19 mouse cellular contexts compared by ENCODE assay signal in the genomic region with DNA sequence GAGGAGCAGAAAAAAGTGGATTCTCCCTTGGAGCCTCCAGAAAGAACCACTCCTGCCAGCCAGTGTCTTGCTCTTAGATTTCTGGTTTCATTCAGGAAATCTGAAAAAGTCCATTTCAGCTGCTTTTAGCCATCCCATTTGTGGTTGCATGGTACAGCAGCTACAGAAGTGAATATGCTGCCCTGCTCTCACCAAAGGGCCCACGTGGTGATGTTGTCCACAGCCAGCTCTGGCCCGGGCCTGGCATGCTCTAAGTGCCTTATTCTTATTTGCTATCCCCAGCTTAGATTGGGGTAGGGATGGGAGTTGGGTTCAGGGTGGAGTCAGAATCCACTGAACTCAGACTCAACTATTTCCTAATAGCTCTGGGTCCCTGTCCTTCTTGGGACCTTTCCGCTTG. TPM values are rescaled to one million over a fixed set of nuclear protein-coding genes. Genes with fewer than 3 reads are reported as not detected.
DNase-seq lines count a peak whose midpoint lies in the region; ATAC-seq and TF ChIP-seq lines count a peak whose summit lies in the region.
"Had no signal": no experiment of that assay in that cellular context is flagged by ENCODE, and none has a peak within 500 bp of the region (broad histone marks: within the 10 kb centered on the region; RNA-seq: fewer than 3 reads in every experiment).

No protein-coding gene starts in this region.

- no peak overlapping the region for H3K4me2 ChIP-seq in embryonic facial prominence, embryonic 15.5 days (replicated peaks)
- H3K4me2 ChIP-seq in kidney, embryonic 16.5 days (replicated peaks; ENCODE audit: low read depth, low read length): no peak overlapping the region
- H3K4me2 ChIP-seq: embryonic facial prominence, embryonic 13.5 days; forebrain, embryonic 15.5 days; heart, embryonic 15.5 days; midbrain, embryonic 11.5 days; neural tube, embryonic 13.5 days had no signal

- H3K4me1 ChIP-seq in embryonic facial prominence, embryonic 15.5 days: peaks cover 24% of the 10 kb centered on the region
- peaks cover 23% of the 10 kb centered on the region for H3K4me1 ChIP-seq in embryonic facial prominence, embryonic 10.5 days
- peaks cover 23% of the 10 kb centered on the region for H3K4me1 ChIP-seq in kidney, embryonic 16.5 days (ENCODE audit: insufficient read depth, low read length)
- peaks cover 21% of the 10 kb centered on the region for H3K4me1 ChIP-seq in cortical plate, adult 2 months (ENCODE audit: control insufficient read depth, insufficient read depth, low read length)

- H3K4me3 ChIP-seq in embryonic facial prominence, embryonic 15.5 days (replicated peaks): no peak overlapping the region
- H3K4me3 ChIP-seq in embryonic facial prominence, embryonic 10.5 days: no peak overlapping the region
- H3K4me3 ChIP-seq in kidney, embryonic 16.5 days (ENCODE audit: low read length): no peak overlapping the region
- H3K4me3 ChIP-seq in cortical plate, adult 2 months (ENCODE audit: insufficient read depth, low read length): no peak overlapping the region
- H3K4me3 ChIP-seq: embryonic facial prominence, embryonic 13.5 days; forebrain, embryonic 15.5 days; heart, embryonic 15.5 days; neural tube, embryonic 13.5 days had no signal

- H3K27me3 ChIP-seq in embryonic facial prominence, embryonic 15.5 days: no peaks in the 10 kb centered on the region
- no peaks in the 10 kb centered on the region for H3K27me3 ChIP-seq in embryonic facial prominence, embryonic 10.5 days (replicated peaks; ENCODE audit: low read depth, poor library complexity, severe bottlenecking)
- no peaks in the 10 kb centered on the region for H3K27me3 ChIP-seq in kidney, embryonic 16.5 days (ENCODE audit: insufficient read depth, low read length)
- H3K27me3 ChIP-seq: embryonic facial prominence, embryonic 13.5 days; forebrain, embryonic 15.5 days; heart, embryonic 15.5 days; neural tube, embryonic 13.5 days had no signal

- H3K36me3 ChIP-seq in embryonic facial prominence, embryonic 15.5 days: peaks cover 6% of the 10 kb centered on the region
- peaks cover 14% of the 10 kb centered on the region for H3K36me3 ChIP-seq in embryonic facial prominence, embryonic 10.5 days (replicated peaks)
- peaks cover 9% of the 10 kb centered on the region for H3K36me3 ChIP-seq in kidney, embryonic 16.5 days (ENCODE audit: insufficient read depth, low read length)

- no peak for ATAC-seq in embryonic facial prominence, embryonic 15.5 days (ENCODE audit: insufficient number of reproducible peaks, low FRiP score, low TSS enrichment, low read depth)
- ATAC-seq in kidney, embryonic 16.5 days (ENCODE audit: low FRiP score, low TSS enrichment): no peak
- ATAC-seq: forebrain, embryonic 15.5 days had no signal

- WGBS in embryonic facial prominence, embryonic 15.5 days: 87% methylated on average over 3 of the region's 3 CpGs
- 90% methylated on average over 3 of the region's 3 CpGs for WGBS in embryonic facial prominence, embryonic 10.5 days
- 94% methylated on average over 3 of the region's 3 CpGs for WGBS in kidney, embryonic 16.5 days

- TF ChIP-seq CTCF in cortical plate, adult 2 months (IDR thresholded peaks at IDR 0.05; ENCODE audit: extremely low read depth, insufficient read depth, low read length): no peak

- no peaks in the 10 kb centered on the region for H3K9me3 ChIP-seq in embryonic facial prominence, embryonic 15.5 days (replicated peaks)
- H3K9me3 ChIP-seq in embryonic facial prominence, embryonic 10.5 days: no peaks in the 10 kb centered on the region
- H3K9me3 ChIP-seq in kidney, embryonic 16.5 days (ENCODE audit: low read length): no peaks in the 10 kb centered on the region
- H3K9me3 ChIP-seq: embryonic facial prominence, embryonic 13.5 days; forebrain, embryonic 15.5 days; heart, embryonic 15.5 days; neural tube, embryonic 13.5 days had no signal

- DNase-seq in embryonic facial prominence, embryonic 10.5 days (ENCODE audit: low spot score): no peak
- peak; percentile 31 for DNase-seq in kidney, adult 9 months
- peak; percentile 53 for DNase-seq in lung, postnatal 36 days
- DNase-seq in lung, postnatal 10 days: no peak
- DNase-seq in frontal cortex, postnatal 36 days (ENCODE audit: low spot score in 2 of 2): no peak
- DNase-seq: cerebellum, adult 9-11 months; kidney, adult 18-20 months; kidney, postnatal 4 days; lung, adult 18-20 months had no signal

- H3K9ac ChIP-seq in embryonic facial prominence, embryonic 15.5 days: no peak overlapping the region
- H3K9ac ChIP-seq in kidney, embryonic 16.5 days (replicated peaks; ENCODE audit: low read length): no peak overlapping the region
- H3K9ac ChIP-seq: embryonic facial prominence, embryonic 13.5 days; forebrain, embryonic 15.5 days; heart, embryonic 15.5 days; neural tube, embryonic 13.5 days had no signal

- 0 out of 2 replicates have a peak overlapping the region, but pooled peaks have one; percentile 7 for H3K27ac ChIP-seq in embryonic facial prominence, embryonic 15.5 days (replicated peaks)
- H3K27ac ChIP-seq in embryonic facial prominence, embryonic 10.5 days (replicated peaks): no peak overlapping the region
- H3K27ac ChIP-seq in kidney, embryonic 16.5 days (ENCODE audit: low read length): no peak overlapping the region
- peak overlapping the region; percentile 59 for H3K27ac ChIP-seq in cortical plate, adult 2 months (ENCODE audit: insufficient read depth, low read length)
- H3K27ac ChIP-seq: embryonic facial prominence, embryonic 13.5 days; heart, embryonic 15.5 days; macrophage; neural tube, embryonic 13.5 days had no signal

- TF ChIP-seq POLR2A in cortical plate, adult 2 months (IDR thresholded peaks at IDR 0.05; ENCODE audit: extremely low read depth, insufficient read depth, low read length): no peak

RNA-seq across cellular contexts. Expression of a gene that starts 21.4 kb away (rescaled TPM):
- polyA plus RNA-seq in embryonic facial prominence, embryonic 15.5 days (2015; fragmentation: Nextera tagmentation; extraction: Ambion mirVana): 0.16 and 0.22 TPM in 2 replicates
- not detected in 2 replicates for polyA plus RNA-seq in embryonic facial prominence, embryonic 10.5 days (2016; fragmentation: Nextera tagmentation; extraction: Ambion mirVana)
- not detected in 2 replicates for polyA plus RNA-seq in kidney, embryonic 16.5 days (2015; fragmentation: Nextera tagmentation; extraction: Ambion mirVana)
- not detected in 2 replicates for polyA plus RNA-seq in cortical plate, adult 2 months (2012; rRNA removed)
- polyA plus RNA-seq: embryonic facial prominence, embryonic 13.5 days; limb, embryonic 14.5 days; macrophage had no signal

RNA-seq across cellular contexts. Expression of a gene that starts 43.5 kb away (rescaled TPM):
- 39.2 and 39.9 TPM in 2 replicates for polyA plus RNA-seq in embryonic facial prominence, embryonic 15.5 days (2015; fragmentation: Nextera tagmentation; extraction: Ambion mirVana)
- polyA plus RNA-seq in embryonic facial prominence, embryonic 10.5 days (2016; fragmentation: Nextera tagmentation; extraction: Ambion mirVana): 22.1 and 23.9 TPM in 2 replicates
- polyA plus RNA-seq in kidney, embryonic 16.5 days (2015; fragmentation: Nextera tagmentation; extraction: Ambion mirVana): 23.2 and 23.7 TPM in 2 replicates
- polyA plus RNA-seq in cortical plate, adult 2 months (2012; rRNA removed): 59.6 and 64.2 TPM in 2 replicates

Comparison
In these comparisons a context has a peak if more than half of its experiments do, and no peak if none do; other contexts are left out.
1. H3K27ac ChIP-seq: peak in embryonic facial prominence, embryonic 15.5 days (single experiment) and cortical plate, adult 2 months (single experiment); none in embryonic facial prominence, embryonic 10.5 days (single experiment) and kidney, embryonic 16.5 days (single experiment).
2. DNase-seq: peak in kidney, adult 9 months (single experiment) and lung, postnatal 36 days (single experiment); none in embryonic facial prominence, embryonic 10.5 days (single experiment), lung, postnatal 10 days (single experiment) and frontal cortex, postnatal 36 days (0 of 2).